17 mouse cellular contexts compared by ENCODE assay signal in the genomic region with DNA sequence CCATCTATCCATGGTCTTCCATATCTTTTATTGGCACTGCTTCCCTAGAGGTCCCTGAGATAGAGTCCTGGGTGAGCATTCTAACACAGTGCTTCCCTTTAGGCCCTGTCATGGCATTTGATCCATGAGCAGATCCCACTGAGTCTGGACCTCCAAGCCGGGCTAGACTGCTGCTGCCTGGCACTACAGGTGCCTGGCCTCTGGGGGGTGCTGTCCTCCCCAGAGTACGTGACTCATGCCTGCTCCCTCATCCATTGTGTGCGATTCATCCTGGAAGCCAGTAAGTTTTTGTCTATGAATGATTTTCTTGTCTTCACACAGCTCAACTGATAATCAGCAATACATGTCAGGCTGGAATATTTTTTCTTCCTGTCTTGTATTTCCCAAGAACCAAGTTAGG. TPM values are rescaled to one million over a fixed set of nuclear protein-coding genes. Genes with fewer than 3 reads are reported as not detected.
DNase-seq lines count a peak whose midpoint lies in the region; ATAC-seq and TF ChIP-seq lines count a peak whose summit lies in the region.
"Had no signal": no experiment of that assay in that cellular context is flagged by ENCODE, and none has a peak within 500 bp of the region (broad histone marks: within the 10 kb centered on the region; RNA-seq: fewer than 3 reads in every experiment).

No protein-coding gene starts in this region.

- intact Hi-C loops in heart, postnatal 14 days (cut with DNase I): no loop called here
- intact Hi-C loops in left cerebral cortex, postnatal 4 days (cut with DNase I): no loop called here

- no peak overlapping the region for H3K4me2 ChIP-seq in heart, postnatal 0 days (ENCODE audit: low read depth, low read length)
- no peak overlapping the region for H3K4me2 ChIP-seq in midbrain, postnatal 0 days (ENCODE audit: low read depth, low read length, poor library complexity, severe bottlenecking)
- H3K4me2 ChIP-seq in midbrain, embryonic 13.5 days (replicated peaks): no peak overlapping the region
- H3K4me2 ChIP-seq: embryonic facial prominence, embryonic 15.5 days; limb, embryonic 13.5 days had no signal

- CTCF ChIA-PET in Patski (lab: Charles Lee): interaction anchor here (1.2 to 1.8 kb wide), 5 partner anchors 11 to 154 kb away, joined by 3 to 6 read pairs (median 3); no protein-coding TSS in a partner anchor

- no peak for TF ChIP-seq EP300 in heart, postnatal 0 days (IDR thresholded peaks at IDR 0.05; ENCODE audit: low read depth)

- H3K27ac ChIP-seq in heart, postnatal 0 days (ENCODE audit: low read depth): no peak overlapping the region
- no peak overlapping the region for H3K27ac ChIP-seq in midbrain, postnatal 0 days (ENCODE audit: low read depth, low read length)
- no peak overlapping the region for H3K27ac ChIP-seq in midbrain, embryonic 13.5 days
- H3K27ac ChIP-seq: embryonic facial prominence, embryonic 15.5 days; limb, embryonic 13.5 days had no signal

- POLR2A ChIA-PET in Patski (lab: Charles Lee): interaction anchor here (1.1 kb wide), 1 partner anchor 8 kb away, joined by 3 read pairs; no protein-coding TSS in a partner anchor

- H3K9me3 ChIP-seq in heart, postnatal 0 days (replicated peaks; ENCODE audit: control insufficient read depth, low read length): no peaks in the 10 kb centered on the region
- no peaks in the 10 kb centered on the region for H3K9me3 ChIP-seq in midbrain, postnatal 0 days (ENCODE audit: low read length)
- H3K9me3 ChIP-seq in midbrain, embryonic 13.5 days: no peaks in the 10 kb centered on the region
- H3K9me3 ChIP-seq: embryonic facial prominence, embryonic 15.5 days; limb, embryonic 13.5 days had no signal

- H3K4me1 ChIP-seq in heart, postnatal 0 days (ENCODE audit: control insufficient read depth, insufficient read depth): no peaks in the 10 kb centered on the region
- no peaks in the 10 kb centered on the region for H3K4me1 ChIP-seq in midbrain, postnatal 0 days (ENCODE audit: insufficient read depth, low read length)
- H3K4me1 ChIP-seq in midbrain, embryonic 13.5 days (replicated peaks): no peaks in the 10 kb centered on the region
- H3K4me1 ChIP-seq: embryonic facial prominence, embryonic 15.5 days; limb, embryonic 13.5 days had no signal

- no peak overlapping the region for H3K4me3 ChIP-seq in heart, postnatal 0 days (ENCODE audit: low read depth, low read length)
- H3K4me3 ChIP-seq in midbrain, postnatal 0 days (ENCODE audit: low read depth, low read length): no peak overlapping the region
- no peak overlapping the region for H3K4me3 ChIP-seq in midbrain, embryonic 13.5 days (replicated peaks)
- H3K4me3 ChIP-seq: embryonic facial prominence, embryonic 15.5 days; limb, embryonic 13.5 days; myocyte had no signal

- no peak for DNase-seq in heart, postnatal 0 days (ENCODE audit: low spot score)
- no peak for DNase-seq in heart, postnatal 14 days
- no peak for DNase-seq in midbrain, postnatal 0 days (ENCODE audit: low spot score)
- no peak for DNase-seq in Patski (ENCODE audit: low read depth, low spot score)
- DNase-seq in lung, postnatal 36 days: peak; percentile 31
- no peak for DNase-seq in left cerebral cortex, postnatal 4 days
- DNase-seq in right cerebral cortex, postnatal 25 days: no peak
- DNase-seq: cerebellum, postnatal 10 days; gastrocnemius, postnatal 36 days; heart, postnatal 36 days; kidney, adult 2 months; thymus, adult 2 months had no signal

- 0 out of 2 replicates have a peak, but pooled peaks have one; percentile 8 for TF ChIP-seq CTCF in heart, postnatal 0 days (IDR thresholded peaks at IDR 0.05; ENCODE audit: low read depth)
- TF ChIP-seq CTCF in midbrain, postnatal 0 days (IDR thresholded peaks at IDR 0.05): 0 out of 2 replicates have a peak, but pooled peaks have one; percentile 12
- peak; percentile 67 for TF ChIP-seq CTCF in Patski (IDR thresholded peaks at IDR 0.05)

- no peak for ATAC-seq in heart, postnatal 0 days (ENCODE audit: insufficient read depth, low read depth)
- no peak for ATAC-seq in midbrain, postnatal 0 days (ENCODE audit: low FRiP score)
- ATAC-seq in midbrain, embryonic 13.5 days: no peak
- ATAC-seq in Patski: no peak
- ATAC-seq: forebrain, embryonic 16.5 days had no signal

- H3K27me3 ChIP-seq in heart, postnatal 0 days (ENCODE audit: control insufficient read depth, insufficient read depth, low read length): no peaks in the 10 kb centered on the region
- H3K27me3 ChIP-seq in midbrain, postnatal 0 days (ENCODE audit: insufficient read depth, low read length): no peaks in the 10 kb centered on the region
- H3K27me3 ChIP-seq in midbrain, embryonic 13.5 days: no peaks in the 10 kb centered on the region
- H3K27me3 ChIP-seq in Patski: no peaks in the 10 kb centered on the region
- H3K27me3 ChIP-seq: embryonic facial prominence, embryonic 15.5 days; limb, embryonic 13.5 days had no signal

- peaks cover 62% of the 10 kb centered on the region for H3K36me3 ChIP-seq in heart, postnatal 0 days (replicated peaks; ENCODE audit: control insufficient read depth, insufficient read depth, low read length)
- H3K36me3 ChIP-seq in midbrain, postnatal 0 days (ENCODE audit: insufficient read depth, low read length): peaks cover 44% of the 10 kb centered on the region
- peaks cover 80% of the 10 kb centered on the region for H3K36me3 ChIP-seq in midbrain, embryonic 13.5 days

- in situ Hi-C loops in Patski (cut with MboI; ENCODE audit: low pct_unique_long_range_greater_than_20kb): no loop called here

- no peak overlapping the region for H3K9ac ChIP-seq in heart, postnatal 0 days (replicated peaks; ENCODE audit: low read depth, low read length)
- no peak overlapping the region for H3K9ac ChIP-seq in midbrain, postnatal 0 days (replicated peaks; ENCODE audit: low read length, poor library complexity, severe bottlenecking)
- no peak overlapping the region for H3K9ac ChIP-seq in midbrain, embryonic 13.5 days (replicated peaks)
- H3K9ac ChIP-seq: embryonic facial prominence, embryonic 15.5 days; limb, embryonic 13.5 days had no signal

- WGBS in heart, postnatal 0 days: 79% methylated on average over 3 of the region's 3 CpGs
- WGBS in midbrain, postnatal 0 days: 84% methylated on average over 3 of the region's 3 CpGs
- 90% methylated on average over 3 of the region's 3 CpGs for WGBS in midbrain, embryonic 13.5 days

RNA-seq across cellular contexts. Expression of gene Msantd1, which starts 22.6 kb away (rescaled TPM):
- not detected in 2 replicates for total RNA-seq in heart, postnatal 0 days (2014; rRNA removed; ENCODE audit: low replicate concordance)
- 0.23 and 0.26 TPM in 2 replicates for polyA plus RNA-seq in heart, postnatal 0 days (2015; fragmentation: Nextera tagmentation; extraction: Ambion mirVana)
- under 1 TPM; 0.34 to 0.65 TPM for total RNA-seq in heart, postnatal 14 days (2021)
- 17.0 and 21.0 TPM in 2 replicates for total RNA-seq in midbrain, postnatal 0 days (2014; rRNA removed)
- polyA plus RNA-seq in midbrain, postnatal 0 days (2015; fragmentation: Nextera tagmentation; extraction: Ambion mirVana): 13.3 and 13.5 TPM in 2 replicates
- 2.3 TPM in 2 replicates for polyA plus RNA-seq in midbrain, embryonic 13.5 days (2015; fragmentation: Nextera tagmentation; extraction: Ambion mirVana)
- polyA plus RNA-seq in Patski (2021): 1.8 TPM
- total RNA-seq in left cerebral cortex, postnatal 4 days (2021): 10 to 100 TPM; 19.8 to 21.1 TPM
- polyA plus RNA-seq: myocyte had no signal

Comparison
In these comparisons a context has a peak if more than half of its experiments do, and no peak if none do; other contexts are left out.
1. CTCF ChIP-seq: peak in every context shown above with its lines; median percentile 67 in Patski; 12 in midbrain, postnatal 0 days; 8 in heart, postnatal 0 days.
2. RNA of gene Msantd1, which starts 22.6 kb away (total RNA-seq): 19.8 to 21.1 TPM in left cerebral cortex, postnatal 4 days and 17.0 to 21.0 TPM in midbrain, postnatal 0 days; 0.34 to 0.65 TPM in heart, postnatal 14 days and not detected in heart, postnatal 0 days; every median in the first group is over 10 times any median in the second.